Mouse (Mus musculus): ENCODE data around the gene Lama5.

GRCm38 (mm10) chr2:180221051-180221450, 4.6 kb downstream of the Lama5 start:
- TF ChIP-seq CTCF (IDR thresholded peaks at IDR 0.05; ENCODE audit: borderline replicate concordance, insufficient read depth, low read depth, low read length) (no peak), POLR2A (IDR thresholded peaks at IDR 0.05; ENCODE audit: borderline replicate concordance, insufficient read depth, low read length) (no peak)
